Mouse (Mus musculus) cerebellum, adult 18-20 months (tissue): ENCODE measurements around the gene Otx1.
A peak's percentile ranks its signal among the peaks of the same experiment; 100 is the strongest.

Experiments used
- DNase-seq, 2 experiments: peaks; one replicate each; pipeline ENCODE4 v3.0.0; 2021

Gene Otx1

GRCm38 (mm10) chr11:22002783-22003340 is at the start of gene Otx1:
Otx1 (minus strand) TSS chr11:22002897.
- DNase-seq, result peak in 1 of 2 experiments; percentile 30

GRCm38 (mm10) chr11:22050864-22051263 is 48.2 kb upstream of the Otx1 start:
- DNase-seq, result no peak

DNA sequence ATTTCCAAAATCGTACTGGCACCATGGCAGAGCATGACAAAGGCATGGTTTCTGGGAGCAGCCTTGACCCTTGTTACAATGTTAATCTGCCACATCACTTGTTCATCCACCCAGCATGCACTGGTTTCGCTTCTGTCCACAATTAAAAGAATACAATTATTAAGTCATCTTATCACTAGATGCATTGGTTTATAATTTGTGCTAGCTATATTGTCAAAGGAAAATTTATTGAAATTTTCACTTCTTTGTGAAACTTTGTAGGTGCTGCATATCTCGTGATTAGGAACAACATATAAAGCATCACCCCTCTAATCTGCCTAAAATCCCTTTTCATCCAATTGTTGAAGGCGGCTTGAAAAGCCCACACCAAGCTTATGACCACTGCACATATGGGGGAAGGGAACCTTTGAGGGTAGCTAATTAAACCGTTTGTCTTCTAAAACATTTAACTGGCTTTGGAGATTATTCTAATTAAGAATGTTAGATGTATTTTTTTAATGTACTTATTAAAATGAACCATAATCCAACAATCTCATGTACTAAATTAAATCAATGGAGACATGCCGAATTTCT is 37.2 kb upstream of the Otx1 start:
- DNase-seq, result no peak

DNA sequence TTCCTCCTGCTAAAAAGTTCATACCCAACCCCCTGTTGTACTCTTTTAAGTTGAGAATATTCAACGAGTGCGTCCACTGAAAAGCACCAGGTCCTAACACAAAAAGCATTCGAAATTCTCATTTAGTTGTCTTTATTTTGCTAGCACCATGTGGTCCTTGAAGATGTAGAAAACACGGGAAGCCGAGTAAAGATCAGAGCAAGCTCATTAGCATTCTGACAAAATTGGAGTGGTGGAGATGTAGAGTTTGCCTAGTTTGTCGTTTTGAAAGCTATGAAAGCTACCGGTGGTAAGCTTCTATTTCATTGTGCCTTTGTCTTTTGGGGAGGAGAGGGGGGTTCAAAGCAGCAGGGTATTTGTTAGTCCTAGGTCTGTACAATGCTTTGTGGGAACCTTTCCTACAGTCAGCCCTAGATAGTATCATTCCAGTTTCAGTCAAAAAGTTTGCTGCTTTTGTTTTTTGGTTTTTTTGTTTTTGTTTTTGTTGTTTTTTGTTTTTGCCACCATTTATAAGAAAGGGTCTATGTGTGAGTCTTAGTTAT is 31.9 kb upstream of the Otx1 start:
- DNase-seq, result no peak

- no peak for DNase-seq
These were observed 30.9 kb upstream of the Otx1 start for GRCm38 (mm10) chr11:22033582-22033981.

- no peak for DNase-seq
These were observed 17.9 kb upstream of the Otx1 start for GRCm38 (mm10) chr11:22020602-22021001.

DNA sequence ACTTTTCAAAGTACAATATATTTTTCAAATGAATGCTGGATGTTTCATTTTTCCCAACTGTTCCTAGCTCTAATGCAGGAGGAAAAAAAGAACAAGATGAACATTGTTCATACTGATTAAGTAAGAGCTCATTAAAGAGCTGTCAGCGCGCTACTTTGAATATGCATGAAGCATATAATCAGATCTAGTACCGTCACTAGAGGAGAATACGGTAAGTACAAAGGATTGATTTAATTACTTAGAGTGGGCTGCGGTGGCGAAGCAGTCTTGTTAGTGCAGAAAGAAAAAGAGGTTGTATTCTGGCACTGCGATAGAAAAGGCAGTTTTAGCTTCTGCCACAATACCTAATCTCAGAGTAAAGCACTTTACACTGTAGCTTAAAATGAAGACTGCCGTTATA is 14.7 kb upstream of the Otx1 start:
- DNase-seq, result no peak

- no peak for DNase-seq
These were observed 13.6 kb upstream of the Otx1 start for GRCm38 (mm10) chr11:22016341-22016740.

GRCm38 (mm10) chr11:22008817-22009216 is 6.1 kb upstream of the Otx1 start:
- no peak for DNase-seq

DNA sequence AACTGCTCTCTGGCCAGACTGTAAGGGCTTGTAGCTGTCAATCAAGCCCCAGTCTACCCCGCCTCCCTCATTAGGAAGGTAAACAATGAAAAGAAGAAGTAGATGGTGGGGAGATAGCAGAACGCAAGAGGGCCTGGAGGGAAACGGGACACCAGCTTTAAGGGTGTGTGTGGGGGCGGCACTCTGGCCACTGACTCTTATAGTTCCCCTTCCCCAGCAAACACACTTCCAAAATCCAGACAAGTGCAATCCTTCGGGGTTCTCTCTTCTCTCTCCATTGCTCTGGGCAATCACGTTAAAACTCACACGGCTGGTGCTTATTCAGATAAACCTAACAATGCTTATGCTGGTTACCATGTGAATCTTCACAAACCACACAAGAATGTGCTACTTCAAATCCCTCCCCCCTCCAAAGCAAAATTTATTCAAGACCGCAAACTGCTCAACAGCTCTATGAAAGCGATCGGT is 5.5 kb upstream of the Otx1 start:
- no peak for DNase-seq

GRCm38 (mm10) chr11:22007781-22008110 is 5.0 kb upstream of the Otx1 start:
- DNase-seq, result no peak

GRCm38 (mm10) chr11:22007088-22007780 is 4.5 kb upstream of the Otx1 start:
- DNase-seq, result no peak

DNA sequence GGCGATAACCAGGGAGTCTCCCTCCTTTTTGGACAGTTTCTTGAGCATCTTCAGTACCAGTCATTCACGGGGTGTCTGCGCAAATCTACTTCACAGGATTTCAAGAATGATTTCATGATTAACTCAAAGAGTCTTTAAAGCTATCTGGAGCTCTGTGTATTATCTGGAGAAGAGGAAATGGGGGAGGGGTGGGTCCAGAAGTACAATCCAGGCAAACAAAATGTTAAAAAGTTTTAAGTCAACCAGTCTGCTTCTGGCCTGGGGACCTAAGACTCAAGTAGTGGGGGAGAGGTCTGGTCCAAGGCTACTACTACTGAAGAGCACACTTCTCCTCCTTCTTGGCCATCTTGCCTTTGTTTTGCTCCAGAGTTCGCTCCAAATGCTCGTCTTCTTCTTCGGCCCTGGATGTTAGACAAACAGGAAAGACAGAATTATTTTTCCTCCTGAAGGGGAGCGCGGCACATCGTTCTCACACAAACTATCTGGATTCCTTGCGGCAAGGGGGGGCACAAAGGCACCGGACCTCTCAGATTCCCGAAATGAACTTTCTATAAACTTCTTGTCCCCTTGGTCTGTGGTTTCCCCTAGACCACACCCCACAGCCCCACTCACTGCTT is 3.9 kb upstream of the Otx1 start:
- no peak for DNase-seq

DNA sequence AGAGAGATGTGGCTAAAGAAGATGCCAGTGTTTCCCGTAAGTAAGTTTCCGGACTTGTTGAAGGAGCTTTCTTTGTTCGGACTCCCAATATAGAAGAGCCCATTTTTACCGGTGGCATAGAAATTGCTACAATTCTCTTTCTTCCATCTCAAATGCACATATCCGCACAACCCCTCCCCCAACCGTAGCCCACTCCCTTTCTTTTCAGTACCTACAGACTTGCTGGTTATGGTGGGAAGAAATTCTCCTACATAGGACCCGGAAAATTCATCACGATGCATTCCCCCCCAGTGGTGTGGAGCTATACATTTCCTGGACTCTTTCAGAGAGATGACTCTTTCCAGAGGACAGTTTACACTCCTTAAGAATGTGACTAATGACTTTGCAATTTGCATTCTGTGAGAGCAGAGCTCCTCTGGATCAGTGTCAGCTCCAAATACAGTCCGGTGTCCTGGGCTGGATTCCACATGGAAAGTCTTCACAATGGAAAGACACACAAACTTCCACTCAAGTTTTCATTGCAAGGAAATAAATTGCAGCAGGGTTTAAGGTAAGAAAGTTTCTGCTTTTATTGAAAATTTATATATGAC is 2.7 kb upstream of the Otx1 start:
- no peak for DNase-seq

GRCm38 (mm10) chr11:22004331-22004841 is 1.7 kb upstream of the Otx1 start:
- no peak for DNase-seq

DNA sequence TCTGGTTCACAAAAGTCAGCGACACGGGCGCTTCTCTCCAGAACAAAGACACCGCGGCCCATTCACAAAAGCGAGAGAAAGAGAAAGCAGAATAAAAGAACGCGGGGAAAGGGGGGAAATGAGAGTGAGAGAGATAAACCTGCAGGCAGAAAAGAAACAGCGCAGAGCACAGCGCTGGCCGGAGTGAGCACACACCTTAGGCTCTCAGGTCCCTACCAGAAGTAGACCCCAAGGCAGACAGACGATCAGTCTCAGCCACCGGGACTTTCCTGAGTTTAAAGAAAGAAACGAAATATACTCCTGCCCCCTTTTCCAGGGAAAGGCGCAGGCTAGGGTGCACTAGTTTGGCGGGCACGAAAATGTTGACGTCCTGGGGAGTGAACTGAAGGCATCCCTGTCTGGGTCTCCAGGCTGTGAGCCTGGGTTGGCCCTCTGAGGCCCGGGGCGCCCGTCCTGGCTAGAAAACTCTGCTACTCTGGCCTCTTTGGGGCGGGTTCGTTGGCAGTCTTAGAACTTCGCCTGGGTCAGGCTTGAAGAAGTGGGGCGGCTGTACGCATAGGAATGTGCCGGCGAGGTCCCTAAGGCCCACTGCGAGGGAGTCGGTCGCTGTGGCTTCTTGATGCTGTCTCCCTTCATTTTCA is 764 bp upstream of the Otx1 start:
- DNase-seq, result peak in 1 of 2 experiments; percentile 18

DNA sequence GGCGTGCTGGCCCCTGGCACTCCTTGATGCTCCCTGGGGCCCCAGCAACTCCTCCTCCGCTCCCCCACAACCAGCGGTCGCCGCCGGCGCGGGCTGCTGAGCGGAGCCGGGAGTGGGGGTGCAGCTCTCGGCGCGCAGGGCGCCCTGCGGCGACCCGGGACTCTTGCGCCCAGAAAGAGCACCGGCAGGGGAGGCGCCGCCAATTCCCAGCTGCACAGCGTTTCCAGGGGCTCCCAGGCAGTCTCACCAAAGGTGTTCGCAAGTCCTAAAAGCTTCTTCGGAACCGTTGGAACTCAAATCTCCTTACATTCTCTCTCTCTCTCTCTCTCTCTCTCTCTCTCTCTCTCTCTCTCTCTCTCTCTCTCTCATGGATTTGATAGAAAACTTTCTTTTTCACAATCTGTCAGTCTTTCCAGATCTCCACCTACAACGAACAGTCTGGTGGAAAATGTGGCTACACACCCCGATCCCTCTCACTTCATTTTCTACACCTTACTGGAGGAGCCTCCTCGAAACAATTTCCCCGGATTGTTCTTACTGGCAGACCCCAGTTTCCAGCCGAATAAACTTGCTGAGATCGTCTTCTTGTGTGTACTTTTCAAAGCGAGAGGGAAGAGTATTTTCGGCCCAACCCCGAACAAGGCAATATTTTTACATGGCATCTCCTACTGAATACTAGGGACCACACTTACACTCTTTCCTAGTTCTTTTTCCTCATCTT is 475 bp downstream of the Otx1 start:
- peak in 1 of 2 experiments; percentile 27 for DNase-seq

DNA sequence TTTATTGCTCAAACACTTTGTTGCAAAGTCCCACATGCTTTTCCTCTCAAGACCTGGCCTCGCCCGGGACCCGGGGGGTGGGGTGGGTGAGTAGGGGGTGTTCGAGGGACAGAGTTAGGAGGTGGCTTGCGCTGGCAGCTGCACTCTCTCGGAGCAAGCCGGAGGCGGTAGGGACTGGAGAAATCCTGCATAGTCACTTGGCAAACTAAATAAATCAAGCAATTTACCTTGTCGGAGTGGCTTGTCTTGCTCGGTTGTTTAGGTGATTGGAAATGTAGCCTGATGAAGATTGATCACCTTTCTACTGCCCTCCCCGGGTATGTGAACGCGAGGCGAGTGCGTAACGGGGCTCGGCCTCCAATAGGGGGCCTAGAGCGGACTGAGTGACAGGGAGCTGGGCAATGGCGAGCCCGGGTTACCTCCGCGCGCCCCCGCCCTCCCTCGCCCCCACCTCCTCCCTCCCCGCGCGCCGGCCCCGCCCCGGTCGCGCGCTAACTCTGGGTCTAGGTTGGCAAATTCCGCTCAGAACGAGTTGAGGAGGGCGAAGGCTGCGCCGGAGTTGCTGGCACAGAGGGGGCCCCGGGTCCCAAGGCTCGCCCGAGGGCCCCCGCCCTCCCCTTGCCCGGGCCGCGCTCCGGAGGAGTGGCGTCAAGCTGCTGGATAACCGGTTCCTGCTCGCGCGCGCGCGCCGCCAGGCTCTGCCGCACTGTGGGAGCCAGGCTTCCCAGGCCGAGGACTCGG is 1.2 kb downstream of the Otx1 start:
- DNase-seq, result peak in 1 of 2 experiments; percentile 31

DNA sequence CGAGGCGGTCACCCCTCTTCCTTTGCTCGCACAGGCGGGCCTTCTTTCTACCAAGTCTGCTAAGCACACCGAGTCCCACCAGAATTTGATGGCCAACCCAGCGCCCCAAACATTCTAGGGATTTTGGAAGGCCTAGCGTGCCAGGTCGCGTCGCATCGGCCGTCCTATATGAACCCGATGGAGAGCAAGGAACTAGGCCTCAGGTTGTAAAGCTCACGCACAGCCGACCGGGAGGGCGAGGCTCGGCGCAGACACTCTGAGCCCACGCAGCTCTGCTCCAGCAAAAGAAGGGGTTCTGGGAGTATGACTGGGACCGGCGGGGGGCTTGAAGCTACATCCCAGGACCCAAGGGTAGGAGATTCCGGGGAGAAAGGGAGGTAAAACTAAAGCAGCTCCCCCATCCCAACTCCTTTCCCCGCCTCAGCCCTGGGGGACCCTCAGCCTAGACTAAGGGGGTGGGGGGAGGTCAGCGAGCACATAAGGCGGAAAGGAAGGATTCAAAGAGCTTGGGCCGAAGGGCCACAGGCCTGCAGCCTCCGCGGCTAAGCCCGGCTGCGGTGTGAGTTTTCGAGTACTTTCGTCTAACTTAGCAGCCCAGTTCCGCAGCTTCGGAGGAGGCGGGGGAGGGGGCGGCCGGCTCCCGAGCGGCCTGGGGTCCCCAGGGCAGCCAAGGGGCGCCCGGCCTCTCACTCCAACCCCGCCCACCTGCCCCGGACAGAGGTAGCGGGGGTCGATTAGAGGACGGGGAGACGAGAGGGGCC is 2.2 kb downstream of the Otx1 start:
- peak in 1 of 2 experiments; percentile 7 for DNase-seq
